ENCODE assay signal across 29 mouse cellular contexts in the genomic region with DNA sequence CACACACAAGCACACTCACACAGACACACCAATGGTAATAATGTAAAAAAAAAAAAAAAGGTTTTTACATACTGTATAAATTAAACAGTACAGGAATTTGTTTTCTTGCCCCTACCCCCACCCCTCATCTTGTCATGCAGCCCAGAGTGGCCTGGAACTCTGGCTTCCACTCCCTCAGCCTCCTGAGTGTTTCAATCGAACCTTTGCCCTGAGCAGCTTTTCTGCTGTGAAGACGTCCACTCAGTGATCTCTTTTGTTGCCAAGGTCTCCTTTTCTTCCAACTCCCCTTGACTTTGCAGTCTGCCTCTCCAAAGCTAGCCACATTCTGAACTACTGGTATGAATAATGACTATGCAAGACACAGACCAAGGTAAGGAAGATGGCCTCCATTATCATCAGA. TPM values are rescaled to one million over a fixed set of nuclear protein-coding genes. Genes with fewer than 3 reads are reported as not detected.
"Had no signal": no experiment of that assay in that cellular context is flagged by ENCODE, and none has a peak within 500 bp of the region (broad histone marks: within the 10 kb centered on the region; RNA-seq: fewer than 3 reads in every experiment).

No protein-coding gene starts in this region.

- H3K9me3 ChIP-seq: heart, embryonic 15.5 days; hindbrain, embryonic 13.5 days; hindbrain, embryonic 15.5 days; kidney, embryonic 15.5 days; limb, embryonic 15.5 days; liver, embryonic 12.5 days had no signal

- H3K27me3 ChIP-seq: heart, embryonic 13.5 days; heart, embryonic 15.5 days; hindbrain, embryonic 13.5 days; hindbrain, embryonic 15.5 days; kidney, embryonic 15.5 days; limb, embryonic 13.5 days; limb, embryonic 15.5 days had no signal

- DNase-seq: gastrocnemius, postnatal 14 days; gastrocnemius, postnatal 36 days; heart, adult 2 months; heart, postnatal 14 days; heart, postnatal 36 days; kidney, adult 18-20 months; kidney, adult 9 months; kidney, postnatal 10 days; kidney, postnatal 25 days; layer of hippocampus, adult 9-11 months; layer of hippocampus, postnatal 36 days; left cerebral cortex, postnatal 4 days had no signal

- H3K36me3 ChIP-seq: heart, embryonic 13.5 days; heart, embryonic 15.5 days; hindbrain, embryonic 13.5 days; hindbrain, embryonic 15.5 days; kidney, embryonic 15.5 days; limb, embryonic 13.5 days; limb, embryonic 15.5 days; liver, embryonic 12.5 days had no signal

- H3K4me2 ChIP-seq: heart, embryonic 11.5 days; heart, embryonic 13.5 days; heart, embryonic 15.5 days; hindbrain, embryonic 13.5 days; hindbrain, embryonic 15.5 days; kidney, embryonic 15.5 days; limb, embryonic 13.5 days; limb, embryonic 15.5 days; liver, embryonic 12.5 days had no signal

- ATAC-seq: hindbrain, postnatal 0 days had no signal

- H3K4me3 ChIP-seq: heart, adult 2 months; heart, embryonic 13.5 days; heart, embryonic 15.5 days; hindbrain, embryonic 13.5 days; hindbrain, embryonic 15.5 days; kidney, embryonic 15.5 days; limb, embryonic 13.5 days; limb, embryonic 15.5 days; liver, embryonic 12.5 days had no signal

- H3K27ac ChIP-seq: heart, adult 2 months; heart, embryonic 13.5 days; heart, embryonic 15.5 days; hindbrain, embryonic 13.5 days; hindbrain, embryonic 15.5 days; hindbrain, postnatal 0 days; kidney, embryonic 15.5 days; limb, embryonic 13.5 days; limb, embryonic 15.5 days; liver, embryonic 12.5 days; liver, embryonic 14.5 days had no signal

- H3K9ac ChIP-seq: heart, embryonic 13.5 days; heart, embryonic 15.5 days; hindbrain, embryonic 13.5 days; hindbrain, embryonic 15.5 days; kidney, embryonic 15.5 days; limb, embryonic 13.5 days; limb, embryonic 15.5 days; liver, embryonic 12.5 days; liver, embryonic 14.5 days had no signal

- H3K4me1 ChIP-seq: heart, embryonic 13.5 days; hindbrain, embryonic 15.5 days had no signal

RNA-seq across cellular contexts. Expression of a gene that starts 35.9 kb away (rescaled TPM):
- polyA plus RNA-seq: heart, adult 2 months; heart, embryonic 13.5 days; heart, embryonic 15.5 days; heart, postnatal 0 days; hindbrain, embryonic 13.5 days; hindbrain, embryonic 15.5 days; hindbrain, postnatal 0 days; intestine, embryonic 14.5 days; limb, embryonic 13.5 days; liver, adult 2 months had no signal

RNA-seq across cellular contexts. Expression of a gene that starts 41.9 kb away (rescaled TPM):
- polyA plus RNA-seq: gonadal fat pad, adult 2 months; heart, adult 2 months; heart, embryonic 13.5 days; heart, embryonic 15.5 days; heart, postnatal 0 days; hindbrain, embryonic 13.5 days; hindbrain, embryonic 15.5 days; hindbrain, postnatal 0 days; limb, embryonic 11.5 days; limb, embryonic 13.5 days; limb, embryonic 15.5 days; liver, adult 2 months had no signal

RNA-seq across cellular contexts. Expression of a gene that starts 47.6 kb away (rescaled TPM):
- polyA plus RNA-seq: heart, adult 2 months; heart, embryonic 13.5 days; heart, embryonic 15.5 days; heart, postnatal 0 days; hindbrain, embryonic 11.5 days; hindbrain, embryonic 13.5 days; hindbrain, embryonic 15.5 days; hindbrain, postnatal 0 days; intestine, embryonic 14.5 days; limb, embryonic 11.5 days; limb, embryonic 13.5 days; liver, adult 2 months had no signal

RNA-seq across cellular contexts. Expression of a gene that starts 53.7 kb away (rescaled TPM):
- polyA plus RNA-seq: heart, adult 2 months; heart, embryonic 15.5 days; hindbrain, embryonic 11.5 days; hindbrain, embryonic 13.5 days; hindbrain, embryonic 15.5 days; hindbrain, postnatal 0 days; limb, embryonic 13.5 days; limb, embryonic 15.5 days; liver, adult 2 months had no signal
